Mouse (Mus musculus) neural tube, embryonic 13.5 days (tissue): ENCODE data around the gene Nup214. TPM values are rescaled to one million over a fixed set of nuclear protein-coding genes. Genes with fewer than 3 reads are reported as not detected.
"Not testable (repeated sequence)": the region's sequence is repeated elsewhere in the genome, so short reads cannot be mapped to it uniquely, and the experiment has no call there.

ENCODE experiments used
- ATAC-seq: fragments of 200-750 bp; cut with Nextera tagmentation; 2 replicates; pipeline ENCODE4 v1.8.0; 2017; ENCODE audit warnings: low read depth, mild to moderate bottlenecking, moderate TSS enrichment, moderate library complexity
- H3K27ac ChIP-seq: fragments of 300-500 bp; sonication (generic); replicated peaks from 2 replicates; pipeline ENCODE4 v1.5.1; 2015; ENCODE audit warnings: moderate library complexity, mild to moderate bottlenecking, inconsistent platforms
- H3K27me3 ChIP-seq: fragments of 300-500 bp; sonication (generic); 2 replicates; pipeline ENCODE4 v1.6.1; 2015; ENCODE audit warnings: mild to moderate bottlenecking, inconsistent platforms
- H3K36me3 ChIP-seq: fragments of 300-500 bp; sonication (generic); 2 replicates; pipeline ENCODE4 v1.6.1; 2015; ENCODE audit warnings: mild to moderate bottlenecking, inconsistent platforms
- H3K4me1 ChIP-seq: fragments of 300-500 bp; sonication (generic); replicated peaks from 2 replicates; pipeline ENCODE4 v1.6.1; 2015; ENCODE audit warnings: inconsistent platforms
- H3K4me2 ChIP-seq: fragments of 300-500 bp; sonication (generic); 2 replicates; pipeline ENCODE4 v1.6.1; 2015; ENCODE audit warnings: inconsistent platforms, mild to moderate bottlenecking, moderate library complexity
- H3K4me3 ChIP-seq: fragments of 300-500 bp; sonication (generic); 2 replicates; pipeline ENCODE4 v1.5.1; 2015; ENCODE audit warnings: mild to moderate bottlenecking, inconsistent platforms
- H3K9ac ChIP-seq: fragments of 300-500 bp; sonication (generic); 2 replicates; pipeline ENCODE4 v1.6.1; 2015; ENCODE audit warnings: moderate library complexity, mild to moderate bottlenecking, inconsistent platforms
- H3K9me3 ChIP-seq: fragments of 300-500 bp; sonication (generic); 2 replicates; pipeline ENCODE4 v1.6.1; 2016; ENCODE audit warnings: inconsistent platforms
- WGBS: fragments of 180-500 bp; shearing (Covaris S2); methylation state at CpG from one replicate; pipeline ENCODE4 v1.1.7; 2015; 5-methylcytosine and 5-hydroxymethylcytosine counted together
- polyA plus RNA-seq: library from polyadenylated mRNA; unstranded; fragments of >200 nt; fragmentation: Nextera tagmentation; extraction: Ambion mirVana; gene quantifications from 2 replicates; pipeline ENCODE4 v1.2.1, GENCODE M21; 2015

Nup214 gene
- polyA plus RNA-seq, 1 experiment from 2014 or later, result 74.5 TPM

DNA sequence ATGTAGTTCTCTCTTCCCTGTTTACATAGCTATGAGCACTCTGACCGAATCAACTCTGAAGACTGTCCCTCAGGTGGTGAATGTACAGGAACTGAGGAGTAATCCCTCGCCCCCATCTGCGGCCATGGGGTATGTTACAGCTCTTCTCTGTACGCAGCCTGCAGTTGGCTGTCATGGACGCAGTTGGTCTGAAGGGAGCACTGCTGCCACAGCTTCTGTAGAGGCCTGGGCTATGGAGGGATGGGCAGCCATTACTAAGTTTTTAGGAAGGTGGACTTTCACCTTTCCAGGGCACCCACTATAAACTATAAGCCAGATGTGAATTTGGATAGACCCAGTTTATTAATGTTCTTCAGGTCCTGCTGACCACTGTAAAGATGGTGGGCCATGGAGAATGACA is 46.0 kb downstream of the Nup214 start:
- H3K27me3 ChIP-seq, result no peaks in the 10 kb centered on the region
- H3K9me3 ChIP-seq, result no peaks in the 10 kb centered on the region
- no peak overlapping the region for H3K4me3 ChIP-seq
- H3K9ac ChIP-seq, result no peak overlapping the region
- H3K27ac ChIP-seq, result no peak overlapping the region
- WGBS, result 94% methylated on average over 5 of the region's 5 CpGs
- H3K4me1 ChIP-seq, result no peaks in the 10 kb centered on the region
- peaks cover 97% of the 10 kb centered on the region for H3K36me3 ChIP-seq
- H3K4me2 ChIP-seq, result no peak overlapping the region
- no peak for ATAC-seq

DNA sequence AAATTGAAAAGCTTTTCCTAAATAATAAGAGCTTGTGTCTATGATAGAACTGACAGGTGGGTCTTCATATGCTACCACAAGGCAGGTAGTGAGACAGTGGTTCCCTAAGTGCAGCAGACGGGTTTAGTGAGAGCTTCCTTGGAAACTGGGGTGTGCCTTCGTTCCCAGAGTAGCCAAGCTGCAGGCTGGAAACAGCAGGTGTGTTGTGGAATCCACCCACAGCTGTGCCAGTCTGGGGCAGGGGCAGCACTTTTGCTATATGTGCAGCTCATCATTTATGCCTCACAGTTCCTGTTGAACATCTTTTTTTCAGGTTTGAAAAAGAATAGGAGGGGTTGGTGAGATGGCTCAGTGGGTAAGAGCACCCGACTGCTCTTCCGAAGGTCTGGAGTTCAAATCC is 50.1 kb downstream of the Nup214 start:
- no peak for ATAC-seq
- no peaks in the 10 kb centered on the region for H3K27me3 ChIP-seq
- H3K4me1 ChIP-seq, result no peaks in the 10 kb centered on the region
- 89% methylated on average over 4 of the region's 4 CpGs for WGBS
- H3K27ac ChIP-seq, result no peak overlapping the region
- H3K4me2 ChIP-seq, result no peak overlapping the region
- H3K9ac ChIP-seq, result no peak overlapping the region
- peaks cover 92% of the 10 kb centered on the region for H3K36me3 ChIP-seq
- no peak overlapping the region for H3K4me3 ChIP-seq
- no peaks in the 10 kb centered on the region for H3K9me3 ChIP-seq

DNA sequence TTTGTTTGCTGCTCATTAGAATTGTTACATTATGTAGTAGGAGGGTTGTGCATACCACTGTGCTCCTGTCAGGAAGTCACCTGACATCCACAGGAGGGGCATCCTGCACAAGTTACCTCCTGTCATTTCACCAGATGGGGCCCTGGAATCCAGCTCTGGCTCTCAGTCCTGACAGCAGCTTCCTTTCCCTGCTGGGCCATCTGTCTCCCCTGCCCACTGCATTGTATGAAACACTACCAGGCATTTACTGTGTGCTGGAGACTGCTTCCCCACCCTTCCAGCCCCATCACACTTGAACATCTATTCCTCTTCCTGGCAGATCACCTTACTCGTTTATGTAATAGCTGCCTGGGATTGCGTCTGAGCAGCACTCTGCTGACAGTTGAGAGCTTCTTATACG is 55.4 kb downstream of the Nup214 start:
- Histone ChIP-seq H3K27me3 (no peaks in the 10 kb centered on the region), H3K9ac (no peak overlapping the region), H3K36me3 (peaks cover 94% of the 10 kb centered on the region), H3K4me2 (no peak overlapping the region), H3K9me3 (no peaks in the 10 kb centered on the region), H3K4me3 (no peak overlapping the region), H3K27ac (no peak overlapping the region), H3K4me1 (no peaks in the 10 kb centered on the region)
- no peak for ATAC-seq
- 83% methylated on average over 3 of the region's 3 CpGs for WGBS

DNA sequence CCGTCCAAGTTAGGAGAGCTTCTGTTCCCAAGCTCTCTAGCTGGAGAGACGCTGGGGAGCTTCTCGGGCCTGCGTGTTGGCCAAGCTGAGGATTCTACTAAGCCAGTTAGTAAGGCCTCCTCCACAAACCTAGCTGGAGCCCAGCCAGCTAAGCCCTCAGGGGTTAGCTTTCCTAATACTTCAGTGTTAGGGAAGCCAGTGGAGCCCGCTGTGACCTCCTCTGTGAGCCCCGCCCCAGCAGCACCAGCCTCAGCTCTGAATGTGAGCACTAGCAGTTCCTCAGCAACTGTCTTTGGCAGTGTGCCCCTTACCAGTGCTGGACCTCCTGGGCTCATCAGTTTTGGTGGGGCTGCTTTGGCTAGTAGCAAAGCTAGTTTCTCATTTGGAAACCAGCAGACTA is 59.2 kb downstream of the Nup214 start:
- H3K9me3 ChIP-seq, result no peaks in the 10 kb centered on the region
- no peak for ATAC-seq
- H3K27ac ChIP-seq, result no peak overlapping the region
- H3K4me2 ChIP-seq, result no peak overlapping the region
- H3K4me1 ChIP-seq, result no peaks in the 10 kb centered on the region
- H3K4me3 ChIP-seq, result no peak overlapping the region
- no peak overlapping the region for H3K9ac ChIP-seq
- WGBS, result 88% methylated on average over 6 of the region's 6 CpGs
- H3K36me3 ChIP-seq, result peaks cover 93% of the 10 kb centered on the region
- H3K27me3 ChIP-seq, result no peaks in the 10 kb centered on the region

DNA sequence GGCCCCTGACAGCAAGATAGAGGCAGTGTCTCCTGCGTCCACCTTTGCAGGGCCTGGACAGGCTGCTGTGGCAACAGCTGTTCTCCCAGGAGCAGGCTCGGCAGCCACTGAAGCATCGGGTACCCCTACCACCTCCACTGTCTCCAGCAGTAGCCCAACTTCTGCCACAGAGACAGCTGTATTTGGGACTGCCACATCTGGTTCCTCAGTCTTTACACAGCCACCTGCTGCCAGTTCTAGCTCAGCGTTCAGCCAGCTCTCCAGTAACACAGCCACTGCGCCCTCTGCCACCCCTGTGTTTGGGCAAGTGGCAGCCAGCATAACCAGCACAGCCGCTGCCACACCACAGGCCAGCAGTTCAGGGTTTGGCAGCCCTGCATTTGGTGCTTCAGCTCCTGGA is 60.0 kb downstream of the Nup214 start:
- ATAC-seq, result no peak
- 95% methylated on average over 6 of the region's 6 CpGs for WGBS
- Histone ChIP-seq H3K9me3 (no peaks in the 10 kb centered on the region), H3K27me3 (no peaks in the 10 kb centered on the region), H3K27ac (no peak overlapping the region), H3K4me2 (no peak overlapping the region), H3K4me3 (no peak overlapping the region), H3K4me1 (no peaks in the 10 kb centered on the region), H3K36me3 (peaks cover 95% of the 10 kb centered on the region), H3K9ac (no peak overlapping the region)

DNA sequence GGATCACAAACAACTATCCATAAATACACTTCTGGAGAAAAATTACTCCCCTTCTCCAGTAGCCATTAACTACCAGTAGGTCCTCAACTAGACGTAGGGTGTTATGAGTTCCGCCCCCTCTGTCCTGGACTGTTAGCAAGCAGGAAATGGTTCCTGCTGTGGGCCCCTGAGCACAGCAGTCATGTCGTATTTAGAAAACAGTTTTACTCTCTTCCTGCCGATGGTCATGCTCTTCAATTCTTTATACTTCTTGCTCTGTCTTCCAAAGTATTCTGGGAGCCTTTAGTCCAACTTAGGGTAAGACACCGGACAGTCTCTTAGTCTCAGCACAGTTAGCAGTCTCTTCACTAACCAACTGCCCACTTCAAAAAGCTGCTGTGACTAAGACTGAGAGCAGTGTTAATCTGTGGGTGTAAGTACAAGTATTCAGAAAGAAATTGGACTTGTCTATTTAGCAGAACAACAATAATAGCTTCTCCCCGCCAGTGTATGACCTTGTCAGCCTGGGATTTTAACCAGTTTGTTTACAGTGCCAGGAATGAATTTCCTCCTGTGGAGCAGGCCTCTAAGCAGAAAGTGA is 63.1 kb downstream of the Nup214 start:
- H3K4me3 ChIP-seq, result no peak overlapping the region
- WGBS, result 78% methylated on average over 6 of the region's 6 CpGs
- peaks cover 97% of the 10 kb centered on the region for H3K36me3 ChIP-seq
- ATAC-seq, result no peak
- H3K9ac ChIP-seq, result no peak overlapping the region
- no peaks in the 10 kb centered on the region for H3K4me1 ChIP-seq
- no peaks in the 10 kb centered on the region for H3K27me3 ChIP-seq
- H3K4me2 ChIP-seq, result no peak overlapping the region
- peak overlapping the region; percentile 28; the same call in 1 of the 2 replicates for H3K27ac ChIP-seq
- no peaks in the 10 kb centered on the region for H3K9me3 ChIP-seq

DNA sequence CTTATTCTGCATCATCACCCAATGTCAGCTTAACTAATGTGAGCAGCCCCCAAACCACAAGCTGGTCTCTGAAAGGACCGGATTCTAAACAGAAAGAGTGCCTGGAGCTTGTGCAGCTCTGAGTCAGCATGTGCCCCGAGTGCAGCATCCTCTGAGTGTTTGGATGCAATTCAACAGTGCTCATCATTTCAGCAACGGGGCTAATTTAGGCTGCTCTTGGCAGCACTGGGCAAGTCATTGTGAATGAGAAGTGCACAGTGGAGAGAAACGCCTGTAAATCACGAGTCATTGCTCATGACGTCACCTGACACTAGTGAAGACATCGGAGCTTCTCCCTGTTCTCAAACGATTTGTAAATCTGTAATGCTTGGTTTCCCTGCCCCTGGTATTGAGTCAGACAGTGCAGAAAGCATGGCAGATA is 64.4 kb downstream of the Nup214 start:
- no peaks in the 10 kb centered on the region for H3K27me3 ChIP-seq
- WGBS, result 81% methylated on average over 8 of the region's 8 CpGs
- no peak overlapping the region for H3K4me3 ChIP-seq
- no peak overlapping the region for H3K4me2 ChIP-seq
- no peak for ATAC-seq
- H3K9me3 ChIP-seq, result no peaks in the 10 kb centered on the region
- no peak overlapping the region for H3K27ac ChIP-seq
- H3K36me3 ChIP-seq, result peaks cover 96% of the 10 kb centered on the region
- no peak overlapping the region for H3K9ac ChIP-seq
- no peaks in the 10 kb centered on the region for H3K4me1 ChIP-seq

DNA sequence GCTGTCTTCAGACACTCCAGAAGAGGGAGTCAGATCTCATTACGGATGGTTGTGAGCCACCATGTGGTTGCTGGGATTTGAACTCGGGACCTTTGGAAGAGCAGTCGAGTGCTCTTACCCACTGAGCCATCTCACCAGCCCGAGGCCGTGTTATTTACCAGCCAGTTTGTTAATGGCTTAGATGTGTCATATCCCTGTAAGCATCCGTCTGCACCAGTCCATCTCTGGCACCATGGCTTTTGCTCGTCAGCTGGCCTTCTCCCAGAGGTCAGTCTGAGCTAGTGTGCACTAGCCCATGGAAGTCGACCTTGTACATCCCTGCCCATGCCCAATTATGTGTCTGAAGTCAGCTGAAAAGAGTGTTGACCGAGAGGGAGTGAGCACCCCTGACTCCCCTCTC is 66.4 kb downstream of the Nup214 start:
- H3K4me1 ChIP-seq, H3K9me3 ChIP-seq, H3K27me3 ChIP-seq, H3K9ac ChIP-seq, H3K27ac ChIP-seq, H3K4me3 ChIP-seq, ATAC-seq, H3K4me2 ChIP-seq: not testable (repeated sequence)
- H3K36me3 ChIP-seq, result peaks cover 94% of the 10 kb centered on the region
- 92% methylated on average over 9 of the region's 9 CpGs for WGBS

DNA sequence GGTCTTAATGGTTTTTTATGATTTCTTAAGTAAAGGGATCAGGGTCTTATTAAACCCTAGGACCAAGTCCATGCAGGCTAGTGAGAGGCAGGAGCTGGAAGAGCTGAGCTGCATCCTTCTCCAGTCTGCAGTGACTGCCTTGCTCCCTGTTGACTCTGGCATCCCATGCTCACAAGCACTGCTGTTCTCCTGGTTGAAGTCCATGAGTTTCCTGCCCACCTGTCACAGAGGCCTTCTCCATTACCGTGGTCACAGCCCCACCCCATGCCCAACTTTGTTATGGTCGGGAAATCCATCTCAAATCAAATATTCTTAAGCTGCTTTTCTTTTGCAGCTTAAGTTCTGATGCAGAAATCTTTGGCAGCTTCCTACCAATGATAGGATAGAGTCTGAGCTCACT is 66.9 kb downstream of the Nup214 start:
- no peaks in the 10 kb centered on the region for H3K9me3 ChIP-seq
- no peak overlapping the region for H3K9ac ChIP-seq
- H3K36me3 ChIP-seq, result peaks cover 94% of the 10 kb centered on the region
- no peaks in the 10 kb centered on the region for H3K27me3 ChIP-seq
- WGBS, result 90% methylated on average over 2 of the region's 2 CpGs
- no peak overlapping the region for H3K27ac ChIP-seq
- H3K4me3 ChIP-seq, result no peak overlapping the region
- H3K4me1 ChIP-seq, result no peaks in the 10 kb centered on the region
- no peak overlapping the region for H3K4me2 ChIP-seq
- ATAC-seq, result no peak

DNA sequence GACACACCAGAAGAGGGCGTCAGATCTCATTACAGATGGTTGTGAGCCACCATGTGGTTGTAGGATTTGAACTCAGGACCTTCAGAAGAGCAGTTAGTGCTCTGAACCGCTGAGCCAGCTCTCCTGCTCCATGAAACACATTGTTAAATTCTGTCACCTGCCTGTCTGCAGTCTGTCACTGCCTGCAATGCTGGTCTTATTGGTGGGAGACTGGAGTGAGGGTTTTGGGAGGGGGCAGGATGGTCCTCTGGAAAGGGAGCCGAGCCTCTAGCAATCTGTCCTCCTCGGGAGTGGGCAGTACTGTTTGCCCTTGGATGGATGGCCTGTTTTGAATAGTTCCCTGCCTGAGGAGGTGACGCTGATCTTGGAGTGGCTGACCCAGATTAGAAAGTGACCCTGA is 69.6 kb downstream of the Nup214 start:
- no peak for ATAC-seq
- H3K9ac ChIP-seq, result no peak overlapping the region
- H3K4me1 ChIP-seq, result no peaks in the 10 kb centered on the region
- H3K9me3 ChIP-seq, result no peaks in the 10 kb centered on the region
- H3K27me3 ChIP-seq, result no peaks in the 10 kb centered on the region
- H3K4me3 ChIP-seq, result no peak overlapping the region
- H3K27ac ChIP-seq, result no peak overlapping the region
- H3K4me2 ChIP-seq, result no peak overlapping the region
- WGBS, result 77% methylated on average over 5 of the region's 5 CpGs
- H3K36me3 ChIP-seq, result peaks cover 93% of the 10 kb centered on the region

DNA sequence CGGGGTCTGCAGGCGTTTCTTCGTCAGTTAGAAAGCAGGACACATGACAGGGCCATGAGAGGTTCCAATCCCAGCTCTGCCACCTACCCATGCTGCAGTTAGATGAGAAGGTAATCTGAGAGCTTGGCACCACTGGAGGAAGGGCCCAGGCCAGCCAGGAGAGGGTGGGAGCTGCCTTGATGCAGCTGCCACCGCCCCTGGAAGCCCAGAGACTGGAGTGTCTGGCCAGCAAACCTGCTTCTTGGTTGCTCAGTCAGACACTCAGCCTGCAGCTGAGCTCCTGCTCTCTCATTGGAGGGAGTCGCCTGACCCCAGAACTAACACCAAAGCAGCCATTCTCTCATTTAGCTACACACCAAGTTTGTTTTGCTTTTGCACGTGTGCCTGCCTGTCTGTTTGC is 71.1 kb downstream of the Nup214 start:
- Histone ChIP-seq H3K4me1 (no peaks in the 10 kb centered on the region), H3K36me3 (peaks cover 91% of the 10 kb centered on the region), H3K27me3 (no peaks in the 10 kb centered on the region), H3K9me3 (no peaks in the 10 kb centered on the region), H3K27ac (no peak overlapping the region), H3K9ac (no peak overlapping the region), H3K4me3 (no peak overlapping the region), H3K4me2 (no peak overlapping the region)
- 77% methylated on average over 6 of the region's 6 CpGs for WGBS
- no peak for ATAC-seq

DNA sequence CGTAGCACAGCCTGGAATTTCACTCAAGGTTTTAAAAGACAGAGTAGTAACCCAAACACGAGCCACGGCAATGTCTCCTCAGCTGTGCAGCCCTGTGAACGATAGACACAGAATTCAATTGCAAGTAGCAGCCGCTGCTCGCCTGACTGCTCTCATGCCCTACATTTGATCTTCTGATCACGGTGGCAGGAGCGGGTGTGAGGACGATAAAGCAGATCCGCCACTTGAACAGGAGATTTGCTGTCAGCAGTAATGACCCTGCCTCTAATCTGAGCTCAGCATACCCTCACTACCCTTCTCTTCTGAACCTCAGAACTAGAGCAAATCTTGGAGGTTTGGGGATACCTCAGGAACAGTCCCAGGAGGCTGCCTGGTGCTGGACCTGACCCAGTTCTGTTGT is 71.8 kb downstream of the Nup214 start:
- ATAC-seq, result no peak
- H3K36me3 ChIP-seq, result peaks cover 91% of the 10 kb centered on the region
- H3K27ac ChIP-seq, result no peak overlapping the region
- no peak overlapping the region for H3K4me3 ChIP-seq
- no peaks in the 10 kb centered on the region for H3K9me3 ChIP-seq
- H3K27me3 ChIP-seq, result no peaks in the 10 kb centered on the region
- H3K9ac ChIP-seq, result no peak overlapping the region
- no peaks in the 10 kb centered on the region for H3K4me1 ChIP-seq
- WGBS, result 90% methylated on average over 10 of the region's 10 CpGs
- no peak overlapping the region for H3K4me2 ChIP-seq

DNA sequence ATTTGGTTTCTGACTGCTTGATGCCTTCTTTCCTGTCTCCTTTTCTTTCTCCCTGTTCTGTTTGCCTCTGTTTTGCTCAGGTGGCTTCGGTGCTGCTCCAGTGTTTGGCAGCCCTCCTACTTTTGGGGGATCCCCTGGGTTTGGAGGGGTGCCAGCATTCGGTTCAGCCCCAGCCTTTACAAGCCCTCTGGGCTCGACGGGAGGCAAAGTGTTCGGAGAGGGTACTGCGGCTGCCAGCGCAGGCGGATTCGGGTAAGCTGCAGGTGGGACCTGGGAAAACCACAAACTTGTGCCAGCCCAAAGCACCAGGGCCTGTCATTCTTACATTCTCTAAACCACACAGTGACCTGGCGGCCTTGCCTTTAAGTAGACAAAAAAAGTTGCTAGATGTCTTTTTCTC is 73.1 kb downstream of the Nup214 start:
- no peak overlapping the region for H3K27ac ChIP-seq
- peaks cover 91% of the 10 kb centered on the region for H3K36me3 ChIP-seq
- no peak overlapping the region for H3K4me3 ChIP-seq
- H3K9me3 ChIP-seq, result no peaks in the 10 kb centered on the region
- H3K27me3 ChIP-seq, result no peaks in the 10 kb centered on the region
- WGBS, result 90% methylated on average over 10 of the region's 10 CpGs
- no peak for ATAC-seq
- H3K4me1 ChIP-seq, result no peaks in the 10 kb centered on the region
- H3K4me2 ChIP-seq, result no peak overlapping the region
- no peak overlapping the region for H3K9ac ChIP-seq
